Mouse (Mus musculus) thymus, adult 18-20 months (tissue): ENCODE results near the gene Park7.
"Not testable (repeated sequence)": the region's sequence is repeated elsewhere in the genome, so short reads cannot be mapped to it uniquely, and the experiment has no call there.

ENCODE experiments used
- DNase-seq, 2 experiments: peaks; one replicate each; pipeline ENCODE4 v3.0.0; 2022; ENCODE audit warnings: mixed read lengths in 2 of 2

The Park7 gene

GRCm38 (mm10) chr4:150910164-150910951, 3.9 kb downstream of the Park7 start:
- no peak for DNase-seq

- peak; percentile 97 to 98 for DNase-seq
Measured at GRCm38 (mm10) chr4:150909451-150910156, 4.6 kb downstream of the Park7 start.

GRCm38 (mm10) chr4:150908512-150908911, 5.7 kb downstream of the Park7 start:
- not testable (repeated sequence) for DNase-seq

- no peak for DNase-seq
Measured at GRCm38 (mm10) chr4:150907099-150907498, 7.1 kb downstream of the Park7 start.

- DNase-seq: no peak
Measured at GRCm38 (mm10) chr4:150903091-150903742, 11.0 kb downstream of the Park7 start.

- DNase-seq: no peak
Measured at GRCm38 (mm10) chr4:150902062-150902461, 12.2 kb downstream of the Park7 start.

GRCm38 (mm10) chr4:150901651-150902050, 12.6 kb downstream of the Park7 start:
- peak in 1 of 2 experiments; percentile 64 for DNase-seq

- no peak for DNase-seq
Measured at GRCm38 (mm10) chr4:150900486-150900885, 13.8 kb downstream of the Park7 start.

GRCm38 (mm10) chr4:150898716-150899365, 15.4 kb downstream of the Park7 start:
- DNase-seq: peak in 1 of 2 experiments; percentile 63

GRCm38 (mm10) chr4:150896896-150897624, 17.2 kb downstream of the Park7 start:
- DNase-seq: peak; percentile 67 to 72

GRCm38 (mm10) chr4:150894718-150895501, 19.3 kb downstream of the Park7 start:
- DNase-seq: peak in 1 of 2 experiments; percentile 8

- no peak for DNase-seq
Measured at GRCm38 (mm10) chr4:150891308-150891707, 22.9 kb downstream of the Park7 start.

GRCm38 (mm10) chr4:150889955-150890315, 24.3 kb downstream of the Park7 start:
- no peak for DNase-seq

- no peak for DNase-seq
Measured at GRCm38 (mm10) chr4:150889273-150889954, 24.8 kb downstream of the Park7 start.

GRCm38 (mm10) chr4:150888492-150888891, 25.7 kb downstream of the Park7 start:
- no peak for DNase-seq

- no peak for DNase-seq
Measured at GRCm38 (mm10) chr4:150887903-150888302, 26.3 kb downstream of the Park7 start.

GRCm38 (mm10) chr4:150882632-150883031, 31.6 kb downstream of the Park7 start:
- DNase-seq: no peak

GRCm38 (mm10) chr4:150880364-150880763, 33.9 kb downstream of the Park7 start:
- DNase-seq: no peak

- DNase-seq: no peak
Measured at GRCm38 (mm10) chr4:150879631-150880030, 34.6 kb downstream of the Park7 start.

GRCm38 (mm10) chr4:150875393-150875792, 38.8 kb downstream of the Park7 start:
- DNase-seq: no peak

- DNase-seq: not testable (repeated sequence)
Measured at GRCm38 (mm10) chr4:150874416-150874815, 39.8 kb downstream of the Park7 start.
